Mouse (Mus musculus) spleen, adult 10 weeks (tissue): ENCODE data around the gene Ptx4. TPM values are rescaled to one million over a fixed set of nuclear protein-coding genes. Genes with fewer than 3 reads are reported as not detected.

Source experiments
- polyA plus RNA-seq: library from polyadenylated mRNA; stranded (reverse); fragments of 350-450 nt; fragmentation: Illumina TruSeq; extraction: RNeasy Lipid Tissue Mini Kit (QIAGEN cat#74804); gene quantifications from one replicate; pipeline ENCODE4 v1.2.3, GENCODE M21; 2015; ENCODE audit warnings: low replicate concordance; ENCODE audit not compliant: insufficient read depth

Gene Ptx4
- polyA plus RNA-seq: not detected

DNA sequence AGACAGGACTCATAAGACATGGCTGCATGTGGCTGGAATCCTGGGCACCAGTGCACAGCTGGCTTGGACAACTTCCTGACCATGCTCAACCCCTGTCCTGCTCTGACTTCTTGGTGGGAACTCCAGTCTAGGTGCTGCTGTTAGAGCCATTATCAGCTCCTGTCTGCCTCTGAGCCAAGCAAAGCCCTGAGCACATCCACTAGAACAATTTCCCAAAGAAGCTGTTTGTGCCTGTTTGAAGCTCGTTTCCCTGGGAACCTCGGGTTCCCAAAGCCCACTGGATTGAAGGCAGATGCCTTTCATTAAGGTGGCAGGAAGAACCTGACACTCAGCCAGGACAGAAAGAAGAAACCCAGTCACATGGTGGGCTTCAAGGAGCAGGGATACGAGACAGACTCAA, at the start of gene Ptx4:
Gene Ptx4, plus strand, starts transcription at position 355 of the 400 bp plus-strand sequence.

DNA sequence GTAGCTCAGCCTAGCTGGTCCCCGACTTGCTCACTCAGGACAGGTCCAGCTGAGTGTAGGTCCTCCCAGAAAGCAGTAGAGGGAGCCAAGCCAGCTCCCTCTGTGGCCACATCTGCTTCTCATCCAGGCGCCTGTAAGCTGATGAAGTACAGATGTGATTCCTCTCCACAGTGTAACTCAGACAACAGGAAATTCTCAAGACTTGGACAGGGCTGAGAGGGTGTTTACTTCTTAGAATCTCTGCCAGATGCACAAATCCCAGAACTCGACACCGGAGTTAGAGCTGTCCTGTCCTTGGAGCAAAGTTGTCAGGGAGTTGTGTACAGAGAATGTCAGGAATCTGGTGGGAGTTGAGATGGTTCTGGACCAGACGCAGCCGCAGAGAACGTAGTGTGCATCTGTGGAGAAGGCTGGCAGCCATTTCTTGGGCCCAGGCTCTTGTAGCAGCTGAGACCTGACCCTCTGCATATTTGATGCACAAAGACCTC, 37.1 kb upstream of the Ptx4 start, which contains the start of gene Tmem204:
Gene Tmem204, minus strand, starts transcription at position 148 of the 488 bp plus-strand sequence.

DNA sequence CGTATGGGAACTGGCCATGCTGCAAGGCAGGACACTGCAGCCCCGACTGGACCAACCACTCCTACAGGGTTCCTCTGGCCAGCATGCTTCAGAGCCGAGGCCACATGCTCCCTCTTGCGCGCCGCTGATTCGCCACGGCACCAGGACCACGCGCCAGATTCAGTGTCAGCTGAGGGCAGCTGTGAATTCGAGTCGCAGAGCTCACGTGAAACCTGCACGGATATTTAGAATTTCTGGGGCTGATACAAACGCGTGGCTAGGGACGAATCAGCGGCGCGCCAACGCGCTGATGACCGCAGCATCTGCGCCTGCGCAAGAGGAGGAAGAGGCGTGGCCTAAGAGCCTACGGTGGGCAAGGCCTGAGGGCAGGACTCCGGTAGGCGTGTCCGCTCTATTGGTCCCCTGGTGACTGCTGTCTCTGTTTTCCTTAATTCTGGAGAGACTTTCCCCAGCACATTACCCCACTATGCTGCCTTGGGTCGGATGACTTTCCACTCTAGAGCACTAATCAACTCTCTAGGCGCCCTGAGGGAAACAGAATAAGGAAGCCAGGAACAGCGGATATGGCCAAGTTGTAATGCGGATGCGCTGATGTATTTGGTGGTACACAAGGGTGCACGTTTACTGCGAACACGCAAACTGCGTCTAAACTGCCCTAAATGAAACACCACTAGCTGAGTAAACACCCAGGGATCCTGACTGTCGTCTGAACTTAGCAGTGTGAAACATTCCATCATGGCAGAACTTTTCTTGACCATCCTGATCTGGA, 4.7 kb upstream of the Ptx4 start, which contains the start of gene Telo2:
Gene Telo2, minus strand, starts transcription at position 304 of the 769 bp plus-strand sequence.

DNA sequence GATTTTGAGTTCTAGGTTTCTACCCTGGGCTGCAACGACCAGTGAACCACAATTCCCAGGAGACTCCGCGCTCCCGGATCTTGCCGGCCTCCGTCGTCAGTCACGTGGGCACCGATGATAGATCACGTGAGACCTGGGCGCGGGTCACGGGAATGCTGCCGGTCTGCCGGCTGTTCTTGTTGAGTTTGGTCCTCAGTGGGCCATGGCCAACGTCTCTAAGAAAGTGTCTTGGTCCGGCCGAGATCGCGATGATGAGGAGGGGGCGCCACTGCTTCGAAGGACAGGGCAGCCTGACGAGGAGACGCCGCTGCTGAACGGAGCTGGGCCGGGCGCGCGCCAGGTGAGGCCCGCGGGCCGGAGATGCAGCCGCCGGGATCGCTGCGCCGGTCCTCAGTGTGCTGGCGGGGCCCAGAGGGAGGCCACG, 12.7 kb downstream of the Ptx4 start, which contains the start of gene Clcn7:
Gene Clcn7, plus strand, starts transcription at position 117 of the 424 bp plus-strand sequence.

DNA sequence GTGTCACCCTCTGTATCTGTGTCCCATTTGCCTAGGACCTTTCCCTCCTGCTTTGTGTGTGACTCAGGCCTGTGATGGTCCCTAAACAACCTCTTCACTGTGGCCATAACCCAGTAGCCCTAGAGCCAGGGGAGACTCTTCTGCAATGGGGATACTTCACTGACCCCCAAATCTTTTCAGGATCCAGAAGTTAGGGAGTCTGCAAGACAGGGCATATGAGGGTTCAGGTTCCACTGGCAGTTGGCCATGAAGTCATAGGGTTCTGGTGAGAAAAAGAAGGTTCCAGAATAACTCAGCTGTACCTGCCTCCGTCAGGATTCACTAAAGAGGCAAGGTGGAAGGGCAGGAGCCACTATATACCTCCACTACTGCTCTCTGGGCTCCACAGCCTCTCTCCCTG, 41.6 kb downstream of the Ptx4 start, which contains the start of gene Ccdc154:
Gene Ccdc154, plus strand, starts transcription at position 301 of the 400 bp plus-strand sequence.

Other genes starting within 250 kb of the Ptx4 start
- 30.4 TPM for gene Nubp2, start 234.4 kb upstream of the Ptx4 start, polyA plus RNA-seq
- 12.0 TPM for gene Spsb3, start 234.1 kb upstream of the Ptx4 start, polyA plus RNA-seq
- gene Eme2, start 225.7 kb upstream of the Ptx4 start, polyA plus RNA-seq: 12.4 TPM
- 18.6 TPM for gene Mrps34, start 225.6 kb upstream of the Ptx4 start, polyA plus RNA-seq
- gene Nme3, start 224.3 kb upstream of the Ptx4 start, polyA plus RNA-seq: 14.5 TPM
- 68.1 TPM for gene Mapk8ip3, start 183.8 kb upstream of the Ptx4 start, polyA plus RNA-seq
- gene Jpt2, start 160.1 kb upstream of the Ptx4 start, polyA plus RNA-seq: 50.0 TPM
- 25.7 TPM for gene Cramp1l, start 105.0 kb upstream of the Ptx4 start, polyA plus RNA-seq
- gene Ift140, start 104.7 kb upstream of the Ptx4 start, polyA plus RNA-seq: 42.9 TPM
- 19.4 TPM for gene Tmem204, start 37.2 kb upstream of the Ptx4 start, polyA plus RNA-seq
- 20.8 TPM for gene Telo2, start 4.8 kb upstream of the Ptx4 start, polyA plus RNA-seq
- gene Clcn7, start 12.6 kb downstream of the Ptx4 start, polyA plus RNA-seq: 21.3 TPM
- gene Ccdc154, start 41.7 kb downstream of the Ptx4 start, polyA plus RNA-seq: not detected
- not detected for gene Gm38655, start 54.7 kb downstream of the Ptx4 start, polyA plus RNA-seq
- 15.8 TPM for gene BC003965, start 63.8 kb downstream of the Ptx4 start, polyA plus RNA-seq
- 23.8 TPM for gene Unkl, start 67.6 kb downstream of the Ptx4 start, polyA plus RNA-seq
- gene Gnptg, start 119.4 kb downstream of the Ptx4 start, polyA plus RNA-seq: 26.3 TPM
- 13.5 TPM for gene Tsr3, start 119.4 kb downstream of the Ptx4 start, polyA plus RNA-seq
- gene Baiap3, start 135.6 kb downstream of the Ptx4 start, polyA plus RNA-seq: 4.9 TPM
- gene Ube2i, start 153.9 kb downstream of the Ptx4 start, polyA plus RNA-seq: 482 TPM
- 0.19 TPM for gene Prss34, start 177.6 kb downstream of the Ptx4 start, polyA plus RNA-seq
- not detected for gene Prss28, start 187.9 kb downstream of the Ptx4 start, polyA plus RNA-seq
- not detected for gene Prss29, start 197.9 kb downstream of the Ptx4 start, polyA plus RNA-seq
- gene Tpsab1, start 224.8 kb downstream of the Ptx4 start, polyA plus RNA-seq: not detected
- gene Tpsb2, start 245.5 kb downstream of the Ptx4 start, polyA plus RNA-seq: 0.61 TPM
- gene Tpsg1, start 248.5 kb downstream of the Ptx4 start, polyA plus RNA-seq: not detected